Mouse (Mus musculus) neutrophil, adult 5-6 weeks (primary cell): Measurements from ENCODE around the gene Rbm19. TPM values are rescaled to one million over a fixed set of nuclear protein-coding genes. Genes with fewer than 3 reads are reported as not detected.
A peak's percentile ranks its signal among the peaks of the same experiment; 100 is the strongest.

Experiments used
- ATAC-seq: fragments of 151-379, 151-347 bp; 2 replicates; pipeline ENCODE4 v1.8.0; 2017; ENCODE audit warnings: mild to moderate bottlenecking, moderate TSS enrichment; ENCODE audit not compliant: insufficient number of reproducible peaks, poor library complexity, low FRiP score, severe bottlenecking; ENCODE audit errors: extremely low read depth
- total RNA-seq: library from RNA; stranded (forward); fragments of 200-1000 nt; gene quantifications from 2 replicates; pipeline ENCODE4 v1.2.3, GENCODE M21; 2017

Gene Rbm19
- total RNA-seq, 1 experiment from 2014 or later = 29.0 TPM

DNA sequence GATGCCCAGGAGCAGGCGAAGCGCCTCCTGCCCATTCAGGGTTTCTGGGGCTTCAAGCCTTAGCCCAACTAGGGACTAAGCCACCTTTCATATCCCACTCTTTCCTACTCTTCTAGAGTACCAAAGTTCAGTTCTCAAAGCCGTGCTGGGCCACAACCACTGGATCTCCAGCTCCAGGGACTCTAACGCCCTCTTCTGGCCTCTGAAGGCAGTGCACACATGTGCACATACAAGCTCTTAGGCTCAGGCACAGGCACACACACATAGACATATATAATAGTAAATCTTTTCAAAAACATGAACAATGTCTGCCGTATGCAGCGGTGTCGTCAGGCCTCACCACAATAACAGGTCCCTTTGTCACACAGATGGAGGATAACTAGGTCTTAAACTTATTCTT lies 13.5 kb downstream of the Rbm19 start:
- ATAC-seq = no peak

- ATAC-seq = no peak
These were observed 13.9 kb downstream of the Rbm19 start for GRCm38 (mm10) chr5:120130163-120130562.

GRCm38 (mm10) chr5:120131600-120131999 lies 15.3 kb downstream of the Rbm19 start:
- no peak for ATAC-seq

DNA sequence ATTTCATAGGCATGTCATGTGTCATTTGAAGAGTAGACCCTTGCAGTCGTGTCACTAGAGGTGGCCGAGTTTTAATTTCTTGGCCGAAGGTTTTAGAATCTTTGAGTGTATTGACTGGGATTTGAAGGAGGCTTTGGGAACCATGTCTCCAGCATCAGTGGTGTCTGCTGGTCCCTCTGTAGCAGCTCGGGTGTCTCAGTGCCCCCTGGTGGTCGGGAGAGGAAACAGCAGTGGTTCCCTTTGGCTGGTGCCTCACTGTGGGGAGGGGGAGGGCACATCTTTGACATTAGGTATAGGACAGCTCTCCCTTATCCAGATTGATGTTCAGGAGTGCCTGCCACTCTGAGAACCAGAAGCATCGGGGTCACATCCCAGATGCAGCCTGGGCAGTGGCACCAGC lies 17.7 kb downstream of the Rbm19 start:
- ATAC-seq = 0 out of 2 replicates have a peak, but pooled peaks have one; percentile 18

- no peak for ATAC-seq
These were observed 19.1 kb downstream of the Rbm19 start for GRCm38 (mm10) chr5:120135337-120135736.

DNA sequence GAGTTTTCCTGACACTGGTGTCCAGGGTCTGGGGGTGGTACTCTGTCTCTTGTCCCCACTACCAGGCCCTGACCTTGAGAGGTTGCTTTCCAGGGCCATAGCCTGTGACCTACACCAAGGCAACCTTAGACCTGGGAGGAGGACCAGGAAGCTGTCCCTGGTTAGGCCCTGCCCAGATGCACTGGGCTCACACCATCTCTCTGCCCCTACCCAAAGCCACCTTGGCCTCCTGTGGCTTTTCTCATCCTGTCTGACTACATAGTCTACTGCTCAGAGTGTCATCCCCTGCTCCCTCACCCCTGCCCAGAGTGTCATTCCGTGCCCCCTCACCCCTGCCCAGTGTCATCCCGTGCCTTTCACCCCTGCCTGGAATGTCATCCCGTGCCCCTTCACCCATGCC lies 19.6 kb downstream of the Rbm19 start:
- no peak for ATAC-seq

DNA sequence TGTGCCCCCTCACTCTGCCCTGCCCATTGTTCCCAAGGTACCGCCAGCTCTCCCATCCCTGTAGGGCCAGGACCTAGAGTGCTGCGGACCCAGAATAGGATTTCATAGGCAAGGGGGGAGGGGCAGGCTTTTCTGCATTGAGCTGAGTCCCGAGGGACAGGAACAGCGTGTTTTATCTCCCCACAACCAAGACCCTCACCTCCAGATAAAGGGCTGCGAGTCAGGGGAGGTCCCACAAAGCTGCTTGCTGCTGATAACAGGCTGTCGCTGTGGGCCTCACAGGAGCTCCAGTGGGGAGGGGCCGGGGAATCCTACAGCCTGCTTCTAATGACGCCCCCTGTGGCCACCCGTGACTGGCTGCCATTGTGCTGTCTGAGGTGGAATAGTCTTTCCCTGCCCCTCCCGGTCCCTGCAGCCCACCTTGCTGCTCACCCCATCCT lies 20.0 kb downstream of the Rbm19 start:
- no peak for ATAC-seq

DNA sequence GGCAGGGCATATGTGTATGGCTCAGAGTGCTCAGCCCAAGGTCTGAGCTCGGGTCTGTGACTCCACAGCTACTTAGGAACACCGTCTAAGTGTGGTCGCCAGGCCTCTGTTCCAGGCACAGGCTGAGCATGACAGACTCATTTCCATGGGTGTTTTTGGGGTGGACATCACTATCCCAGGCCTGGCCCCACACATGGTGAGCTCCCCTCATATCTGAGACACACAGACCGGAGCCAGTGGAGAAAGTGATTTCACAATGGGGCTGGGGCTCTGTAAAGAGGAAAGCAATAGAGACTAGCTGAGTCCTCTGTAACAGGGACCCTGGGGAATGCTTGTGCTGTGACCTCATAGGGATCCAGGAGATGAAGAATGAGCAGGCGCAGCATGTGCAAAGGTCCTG lies 20.8 kb downstream of the Rbm19 start:
- ATAC-seq = no peak

DNA sequence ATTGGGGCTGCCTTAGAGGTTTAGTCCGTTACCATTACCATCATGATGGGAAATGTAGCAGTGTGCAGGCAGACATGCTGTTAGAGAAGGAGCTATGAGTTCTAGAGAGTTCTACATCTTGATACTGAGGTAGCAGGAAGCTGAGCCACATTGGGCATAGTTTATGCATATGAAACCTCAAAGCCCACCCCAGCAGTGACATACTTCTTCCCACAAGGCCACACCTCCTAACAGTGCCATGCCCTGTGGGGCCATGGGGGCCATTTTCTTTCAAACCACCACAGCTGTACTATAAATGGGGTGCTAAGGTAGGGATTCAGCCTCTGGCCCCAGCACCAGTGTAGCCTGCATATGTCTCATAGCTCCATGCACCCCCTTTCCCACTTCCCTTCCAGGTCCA lies 21.6 kb downstream of the Rbm19 start:
- no peak for ATAC-seq

- no peak for ATAC-seq
These were observed 22.1 kb downstream of the Rbm19 start for GRCm38 (mm10) chr5:120138406-120138805.

DNA sequence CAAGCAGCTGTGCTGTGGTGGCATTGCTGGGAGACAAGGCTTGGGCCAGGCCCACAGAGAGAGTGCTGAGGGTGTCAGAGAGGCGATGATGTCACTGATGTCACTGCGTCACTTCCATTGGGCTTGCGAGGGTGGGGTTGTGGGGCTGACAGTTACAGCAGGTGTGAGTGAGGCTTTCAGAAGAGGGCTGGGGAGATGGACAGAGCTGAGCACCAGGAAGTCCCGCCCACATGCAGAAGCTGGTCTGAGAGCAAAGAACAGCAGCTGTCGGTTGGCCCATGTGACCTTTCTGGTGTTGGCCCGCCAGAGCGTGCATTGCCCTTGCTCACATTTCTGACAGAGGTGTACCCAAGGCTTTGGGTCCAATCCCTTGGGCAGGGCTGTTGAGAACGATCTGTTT lies 23.0 kb downstream of the Rbm19 start:
- ATAC-seq = no peak

- ATAC-seq = no peak
These were observed 27.7 kb downstream of the Rbm19 start for GRCm38 (mm10) chr5:120143941-120144340.

GRCm38 (mm10) chr5:120145371-120146050 lies 29.2 kb downstream of the Rbm19 start:
- no peak for ATAC-seq

- no peak for ATAC-seq
These were observed 29.8 kb downstream of the Rbm19 start for GRCm38 (mm10) chr5:120146051-120146385.

- no peak for ATAC-seq
These were observed 30.6 kb downstream of the Rbm19 start for GRCm38 (mm10) chr5:120146909-120147308.

- no peak for ATAC-seq
These were observed 32.0 kb downstream of the Rbm19 start for GRCm38 (mm10) chr5:120148246-120148645.

- ATAC-seq = no peak
These were observed 34.9 kb downstream of the Rbm19 start for GRCm38 (mm10) chr5:120151145-120151544.

DNA sequence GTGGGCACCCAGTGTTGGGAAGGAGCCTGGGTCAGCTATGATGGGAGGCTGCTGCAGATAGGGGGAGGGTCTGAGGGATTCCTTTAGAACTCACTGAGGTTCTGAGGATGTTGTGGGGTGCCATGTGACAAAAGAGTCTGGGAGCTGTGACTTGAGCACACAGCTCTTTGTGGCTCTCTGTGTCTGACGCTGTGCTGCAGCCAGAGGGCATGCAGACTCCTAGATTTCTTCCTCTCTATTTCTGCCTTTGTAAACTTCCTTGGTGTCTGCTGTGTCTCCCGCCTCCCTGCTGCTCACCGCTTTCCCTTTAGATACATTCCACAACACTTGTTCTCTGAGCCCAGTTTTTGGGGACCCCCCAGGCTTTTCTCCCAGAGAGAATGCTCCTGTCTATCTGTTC lies 36.9 kb downstream of the Rbm19 start:
- no peak for ATAC-seq

DNA sequence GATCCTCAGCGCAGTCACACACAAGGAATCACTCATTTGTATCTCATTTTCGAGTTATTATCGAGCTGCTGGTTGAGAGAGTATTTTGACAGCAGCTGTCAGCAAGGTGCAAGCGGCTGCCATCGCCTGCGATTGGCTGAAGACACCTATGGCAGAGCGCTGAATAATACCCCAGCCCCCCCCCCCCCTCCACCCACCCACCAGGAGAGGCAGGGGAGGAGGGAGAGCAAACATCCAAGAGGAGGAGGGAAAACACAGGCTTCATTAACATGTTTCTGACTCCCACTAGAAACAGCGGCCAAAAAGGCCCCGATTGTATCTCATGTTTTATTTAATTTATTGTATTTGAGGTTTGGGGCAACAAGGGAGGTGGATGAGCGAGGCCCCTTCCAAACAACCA lies 39.4 kb downstream of the Rbm19 start:
- no peak for ATAC-seq

- ATAC-seq = no peak
These were observed 40.1 kb downstream of the Rbm19 start for GRCm38 (mm10) chr5:120156166-120156909.

GRCm38 (mm10) chr5:120157115-120157514 lies 40.9 kb downstream of the Rbm19 start:
- no peak for ATAC-seq
